Mouse (Mus musculus): Measurements from ENCODE around the gene Npas3. TPM values are rescaled to one million over a fixed set of nuclear protein-coding genes. Genes with fewer than 3 reads are reported as not detected.

Npas3 gene
- polyA plus RNA-seq, 1 experiment from 2014 or later, result 4.5 TPM

DNA sequence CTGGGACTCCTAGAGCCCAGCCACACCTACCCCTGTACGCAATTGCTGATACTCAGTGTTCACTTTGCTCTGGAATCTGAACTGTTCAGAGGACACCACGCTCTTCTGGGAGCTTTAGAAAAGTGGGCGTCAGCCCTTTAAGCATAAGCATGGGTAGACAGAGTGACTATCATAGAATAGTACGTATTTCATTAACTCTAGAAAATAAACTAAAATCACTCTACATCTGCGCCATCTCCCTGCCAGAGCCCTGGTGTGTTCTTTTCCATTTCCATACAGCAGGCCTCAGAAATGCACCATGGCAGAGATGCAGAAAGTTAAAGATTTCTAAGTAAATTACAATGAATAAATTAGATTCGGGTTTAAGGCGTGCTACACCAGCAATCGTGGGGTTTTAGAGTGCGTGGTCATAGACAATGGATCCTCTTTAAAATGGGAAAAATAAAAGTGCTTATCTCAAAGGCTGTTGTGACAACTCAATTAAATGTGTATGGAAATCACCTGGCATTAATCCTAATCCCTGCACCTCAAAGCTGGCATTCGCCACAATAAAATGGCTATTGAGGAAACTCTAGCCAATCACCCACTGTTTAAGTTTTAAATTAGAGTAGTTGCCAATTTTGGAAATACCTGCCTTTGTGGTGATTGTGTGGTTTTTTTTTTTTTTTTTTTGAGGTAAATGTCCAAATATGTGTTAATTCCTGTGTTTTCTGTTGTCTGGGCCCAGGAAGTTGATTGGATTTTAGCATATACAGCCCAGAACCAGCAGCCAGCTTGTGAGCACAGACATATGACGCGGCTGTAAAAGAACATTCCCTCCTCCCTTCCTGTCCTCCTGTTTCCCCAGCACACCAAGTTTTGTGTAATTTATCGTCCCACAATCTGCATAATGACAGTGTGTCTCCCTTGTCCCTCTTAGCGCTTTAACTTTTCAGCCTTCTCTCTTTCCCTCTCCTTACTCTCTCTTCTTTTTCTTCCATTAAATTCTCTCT, 737.7 kb downstream of the Npas3 start:
- no peak for ATAC-seq (ENCODE audit: insufficient number of reproducible peaks, insufficient read depth, low FRiP score, low read depth)

DNA sequence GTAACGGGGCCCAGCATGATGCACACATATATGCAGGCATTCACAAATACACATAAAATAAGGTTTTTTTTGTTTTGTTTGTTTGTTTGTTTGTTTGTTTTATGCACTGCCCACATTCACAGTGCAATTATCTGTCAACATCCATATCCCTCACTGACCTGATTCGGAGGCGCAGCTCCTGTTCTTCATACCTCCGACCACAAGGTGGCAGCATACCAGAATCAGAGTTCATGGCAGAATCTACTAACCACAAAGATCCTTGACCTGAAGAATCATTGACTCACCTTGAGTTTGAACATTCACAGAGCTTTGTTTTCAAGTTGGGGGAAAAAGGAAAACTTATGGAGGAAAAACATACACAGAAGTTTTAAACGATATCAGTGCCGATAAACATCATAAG, 743.9 kb downstream of the Npas3 start:
- Histone ChIP-seq H3K9ac (replicated peaks; ENCODE audit: low read depth, low read length) (no peak overlapping the region), H3K36me3 (ENCODE audit: control insufficient read depth, insufficient read depth, low read length) (no peaks in the 10 kb centered on the region), H3K9me3 (ENCODE audit: control insufficient read depth, low read depth, low read length) (no peaks in the 10 kb centered on the region), H3K27ac (ENCODE audit: low read length) (no peak overlapping the region), H3K27me3 (ENCODE audit: control insufficient read depth, insufficient read depth, low read length) (no peaks in the 10 kb centered on the region), H3K4me3 (ENCODE audit: low read depth, low read length) (no peak overlapping the region), H3K4me2 (replicated peaks; ENCODE audit: low read depth, low read length) (no peak overlapping the region), H3K4me1 (ENCODE audit: control insufficient read depth, insufficient read depth, low read length) (no peaks in the 10 kb centered on the region)
- no peak for ATAC-seq (ENCODE audit: insufficient number of reproducible peaks, insufficient read depth, low FRiP score, low read depth)
- WGBS, result 96% methylated on average over 6 of the region's 6 CpGs

More for the DNA sequence above, 737.7 kb downstream of the Npas3 start:
- H3K9me3 ChIP-seq (ENCODE audit: control insufficient read depth, low read depth, low read length), result no peaks in the 10 kb centered on the region
- H3K36me3 ChIP-seq (ENCODE audit: control insufficient read depth, insufficient read depth, low read length), result no peaks in the 10 kb centered on the region
- H3K4me3 ChIP-seq (ENCODE audit: low read depth, low read length), result no peak overlapping the region
- no peak overlapping the region for H3K9ac ChIP-seq (replicated peaks; ENCODE audit: low read depth, low read length)
- no peak overlapping the region for H3K27ac ChIP-seq (ENCODE audit: low read length)
- H3K27me3 ChIP-seq (ENCODE audit: control insufficient read depth, insufficient read depth, low read length), result no peaks in the 10 kb centered on the region
- WGBS, result 81% methylated on average over 14 of the region's 14 CpGs
- H3K4me2 ChIP-seq (replicated peaks; ENCODE audit: low read depth, low read length), result no peak overlapping the region
- H3K4me1 ChIP-seq (ENCODE audit: control insufficient read depth, insufficient read depth, low read length), result no peaks in the 10 kb centered on the region

DNA sequence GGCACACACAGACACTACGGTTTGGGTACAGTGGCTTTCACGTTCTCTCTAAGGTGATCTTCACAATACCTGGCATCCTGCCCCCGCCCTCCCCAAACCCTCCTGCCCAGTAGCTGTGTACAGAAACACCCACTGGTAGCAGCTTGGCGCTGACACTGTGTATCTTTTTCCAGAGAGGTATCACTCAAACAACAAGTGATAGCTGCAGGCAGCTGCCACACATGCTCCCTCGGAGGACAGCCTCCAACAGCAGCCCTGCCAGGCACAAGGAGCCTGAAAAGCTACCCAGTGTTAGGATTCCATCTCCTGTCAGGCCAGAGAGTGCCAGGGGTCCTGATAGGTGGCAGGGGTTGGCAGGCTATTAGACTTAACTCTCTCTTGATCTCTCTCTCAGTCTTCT, 747.2 kb downstream of the Npas3 start:
- WGBS, result 74% methylated on average over 5 of the region's 5 CpGs
- no peaks in the 10 kb centered on the region for H3K4me1 ChIP-seq (ENCODE audit: control insufficient read depth, insufficient read depth, low read length)
- no peak overlapping the region for H3K9ac ChIP-seq (replicated peaks; ENCODE audit: low read depth, low read length)
- H3K4me3 ChIP-seq (ENCODE audit: low read depth, low read length), result no peak overlapping the region
- no peaks in the 10 kb centered on the region for H3K27me3 ChIP-seq (ENCODE audit: control insufficient read depth, insufficient read depth, low read length)
- ATAC-seq (ENCODE audit: insufficient number of reproducible peaks, insufficient read depth, low FRiP score, low read depth), result no peak
- H3K4me2 ChIP-seq (replicated peaks; ENCODE audit: low read depth, low read length), result no peak overlapping the region
- H3K27ac ChIP-seq (ENCODE audit: low read length), result no peak overlapping the region
- no peaks in the 10 kb centered on the region for H3K36me3 ChIP-seq (ENCODE audit: control insufficient read depth, insufficient read depth, low read length)
- no peaks in the 10 kb centered on the region for H3K9me3 ChIP-seq (ENCODE audit: control insufficient read depth, low read depth, low read length)

DNA sequence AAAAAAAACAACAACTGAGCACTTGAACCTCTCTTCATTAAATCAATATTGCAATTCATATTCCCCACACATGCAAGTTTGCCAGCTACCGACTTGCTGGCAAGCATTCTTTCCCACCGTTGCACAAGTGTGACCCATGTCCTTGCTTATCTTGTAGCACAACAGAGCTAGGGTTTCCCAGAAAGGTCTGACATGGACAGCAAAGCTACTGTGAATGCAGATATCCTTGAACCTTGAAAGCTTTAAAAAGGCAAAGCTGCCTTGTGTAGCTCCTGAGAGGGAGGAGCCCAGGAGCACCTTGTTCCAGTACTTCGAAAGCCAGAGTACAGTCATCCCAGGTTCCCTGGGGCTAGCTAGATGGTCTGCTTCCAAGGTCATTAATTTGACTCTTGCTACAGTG, 748.7 kb downstream of the Npas3 start:
- 88% methylated on average over 3 of the region's 3 CpGs for WGBS
- no peak for ATAC-seq (ENCODE audit: insufficient number of reproducible peaks, insufficient read depth, low FRiP score, low read depth)
- no peak overlapping the region for H3K27ac ChIP-seq (ENCODE audit: low read length)

DNA sequence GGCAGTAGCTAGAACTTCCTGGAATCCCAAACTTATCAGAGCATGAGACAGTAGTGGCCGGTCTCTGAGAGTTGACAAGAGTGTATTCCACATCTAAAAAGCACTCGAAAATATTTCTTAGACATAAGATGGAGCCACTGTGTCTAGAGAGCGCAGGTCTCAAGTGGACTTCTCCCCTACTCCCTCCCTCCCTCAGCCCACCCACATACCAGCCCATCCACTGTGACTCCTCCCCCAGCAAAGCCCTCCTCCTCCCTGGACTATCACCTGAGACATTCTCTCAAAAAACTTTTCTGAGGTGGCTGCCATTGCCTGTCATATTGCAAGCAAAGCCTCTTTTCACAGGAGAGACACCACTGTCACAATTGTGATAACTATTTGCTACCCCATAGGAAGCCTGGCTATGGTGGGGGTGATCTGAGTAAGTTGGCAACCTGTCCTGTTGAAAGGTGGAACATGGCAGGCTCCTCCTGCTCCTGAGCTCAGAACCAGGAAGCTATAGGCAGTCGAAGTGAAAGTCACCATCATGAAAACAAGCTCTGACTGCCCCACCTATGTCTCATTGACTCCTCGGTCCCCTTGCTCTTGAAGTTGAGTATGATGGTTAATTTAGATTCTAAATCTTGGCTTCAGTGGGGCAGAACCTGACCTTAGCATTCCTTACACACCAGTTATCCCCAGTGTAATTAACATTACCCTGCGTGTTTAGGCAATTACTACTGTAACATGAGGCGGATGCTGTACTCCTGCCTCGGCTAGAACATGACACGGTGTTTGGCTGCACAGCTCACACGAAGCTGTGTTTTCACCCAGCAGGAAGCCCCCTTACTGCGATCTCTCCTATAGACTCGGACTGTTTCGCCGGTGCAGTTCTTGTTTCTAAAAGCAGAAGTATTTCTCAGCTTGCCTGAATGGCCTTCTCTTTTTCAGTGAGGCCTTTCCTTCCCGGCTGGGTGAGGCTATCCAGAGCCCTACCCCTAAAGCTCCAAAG, 751.5 kb downstream of the Npas3 start:
- ATAC-seq (ENCODE audit: insufficient number of reproducible peaks, insufficient read depth, low FRiP score, low read depth), result no peak
- no peak overlapping the region for H3K4me2 ChIP-seq (replicated peaks; ENCODE audit: low read depth, low read length)
- H3K36me3 ChIP-seq (ENCODE audit: control insufficient read depth, insufficient read depth, low read length), result no peaks in the 10 kb centered on the region
- no peaks in the 10 kb centered on the region for H3K27me3 ChIP-seq (ENCODE audit: control insufficient read depth, insufficient read depth, low read length)
- no peak overlapping the region for H3K4me3 ChIP-seq (ENCODE audit: low read depth, low read length)
- no peaks in the 10 kb centered on the region for H3K9me3 ChIP-seq (ENCODE audit: control insufficient read depth, low read depth, low read length)
- H3K9ac ChIP-seq (replicated peaks; ENCODE audit: low read depth, low read length), result no peak overlapping the region
- 59% methylated on average over 15 of the region's 15 CpGs for WGBS
- H3K4me1 ChIP-seq (ENCODE audit: control insufficient read depth, insufficient read depth, low read length), result no peaks in the 10 kb centered on the region
- no peak overlapping the region for H3K27ac ChIP-seq (ENCODE audit: low read length)

More for the DNA sequence above, 748.7 kb downstream of the Npas3 start:
- no peaks in the 10 kb centered on the region for H3K36me3 ChIP-seq (ENCODE audit: control insufficient read depth, insufficient read depth, low read length)
- no peaks in the 10 kb centered on the region for H3K27me3 ChIP-seq (ENCODE audit: control insufficient read depth, insufficient read depth, low read length)
- no peak overlapping the region for H3K9ac ChIP-seq (replicated peaks; ENCODE audit: low read depth, low read length)
- H3K4me2 ChIP-seq (replicated peaks; ENCODE audit: low read depth, low read length), result no peak overlapping the region
- no peaks in the 10 kb centered on the region for H3K4me1 ChIP-seq (ENCODE audit: control insufficient read depth, insufficient read depth, low read length)
- no peak overlapping the region for H3K4me3 ChIP-seq (ENCODE audit: low read depth, low read length)
- H3K9me3 ChIP-seq (ENCODE audit: control insufficient read depth, low read depth, low read length), result no peaks in the 10 kb centered on the region

DNA sequence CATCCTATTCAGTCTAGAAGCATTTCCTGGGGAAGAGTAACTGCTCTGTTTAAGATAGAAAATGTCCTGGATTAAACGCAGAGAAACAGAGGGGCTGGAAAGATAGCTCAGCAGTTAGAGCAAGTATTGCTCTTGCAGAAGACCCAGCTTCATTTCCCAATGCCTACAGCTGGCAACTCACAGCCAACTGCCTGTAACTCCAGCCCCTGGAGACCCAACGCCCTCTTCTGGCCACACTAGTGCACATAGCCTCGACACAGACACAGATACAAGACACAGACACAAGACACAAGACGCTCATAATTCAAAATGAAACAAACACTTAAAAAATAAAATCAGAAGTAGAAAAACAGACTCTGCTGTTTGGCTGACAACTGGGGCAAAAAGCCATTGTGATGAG, 754.0 kb downstream of the Npas3 start:
- Histone ChIP-seq H3K27ac (ENCODE audit: low read length) (no peak overlapping the region), H3K4me1 (ENCODE audit: control insufficient read depth, insufficient read depth, low read length) (no peaks in the 10 kb centered on the region), H3K4me3 (ENCODE audit: low read depth, low read length) (no peak overlapping the region), H3K9ac (replicated peaks; ENCODE audit: low read depth, low read length) (no peak overlapping the region), H3K27me3 (ENCODE audit: control insufficient read depth, insufficient read depth, low read length) (no peaks in the 10 kb centered on the region), H3K36me3 (ENCODE audit: control insufficient read depth, insufficient read depth, low read length) (no peaks in the 10 kb centered on the region), H3K4me2 (replicated peaks; ENCODE audit: low read depth, low read length) (no peak overlapping the region), H3K9me3 (ENCODE audit: control insufficient read depth, low read depth, low read length) (no peaks in the 10 kb centered on the region)
- ATAC-seq (ENCODE audit: insufficient number of reproducible peaks, insufficient read depth, low FRiP score, low read depth), result no peak
- WGBS, result 76% methylated on average over 4 of the region's 4 CpGs

DNA sequence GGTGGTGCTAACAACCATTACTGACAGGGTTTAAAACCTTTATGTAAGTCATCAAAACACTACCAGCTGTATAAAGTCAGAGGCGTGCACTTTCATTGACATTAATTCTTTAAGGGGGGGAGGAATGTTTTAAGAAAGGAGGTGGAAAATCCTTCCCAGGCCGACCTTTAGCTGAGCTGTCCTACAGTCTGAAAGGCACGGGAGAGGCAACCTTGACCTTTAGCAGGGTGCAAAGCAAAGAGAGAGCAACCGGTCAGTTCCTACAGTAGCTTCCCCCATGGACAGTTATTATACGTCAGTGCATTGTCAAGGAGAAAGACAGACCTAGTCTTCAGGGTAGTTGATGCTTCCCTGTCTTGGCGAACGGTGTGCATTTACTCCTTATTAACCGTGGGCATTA, 756.1 kb downstream of the Npas3 start:
- H3K27ac ChIP-seq (ENCODE audit: low read length), result no peak overlapping the region
- no peaks in the 10 kb centered on the region for H3K36me3 ChIP-seq (ENCODE audit: control insufficient read depth, insufficient read depth, low read length)
- no peaks in the 10 kb centered on the region for H3K9me3 ChIP-seq (ENCODE audit: control insufficient read depth, low read depth, low read length)
- no peak for ATAC-seq (ENCODE audit: insufficient number of reproducible peaks, insufficient read depth, low FRiP score, low read depth)
- H3K27me3 ChIP-seq (ENCODE audit: control insufficient read depth, insufficient read depth, low read length), result no peaks in the 10 kb centered on the region
- 24% methylated on average over 8 of the region's 8 CpGs for WGBS
- no peaks in the 10 kb centered on the region for H3K4me1 ChIP-seq (ENCODE audit: control insufficient read depth, insufficient read depth, low read length)
- no peak overlapping the region for H3K4me2 ChIP-seq (replicated peaks; ENCODE audit: low read depth, low read length)
- no peak overlapping the region for H3K4me3 ChIP-seq (ENCODE audit: low read depth, low read length)
- no peak overlapping the region for H3K9ac ChIP-seq (replicated peaks; ENCODE audit: low read depth, low read length)

DNA sequence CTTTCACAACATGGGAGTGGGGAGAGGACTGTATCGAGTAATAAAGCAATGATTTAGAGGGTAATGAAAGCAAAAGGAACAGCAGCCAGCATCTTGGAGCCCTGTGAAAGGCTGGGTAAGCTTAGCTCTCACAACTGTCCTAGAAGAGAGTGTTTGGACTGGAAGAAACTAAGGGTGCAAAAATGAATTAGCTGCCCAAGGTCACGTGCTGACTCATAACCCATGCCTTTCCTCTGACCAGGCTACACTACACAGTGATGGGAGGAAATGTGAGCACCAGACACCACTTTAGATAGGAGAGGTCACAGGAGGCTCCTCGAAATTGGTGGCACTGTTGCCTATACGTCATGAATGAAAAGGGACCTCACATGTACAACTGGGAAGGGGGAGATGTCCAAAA, 757.1 kb downstream of the Npas3 start:
- Histone ChIP-seq H3K4me2 (replicated peaks; ENCODE audit: low read depth, low read length) (no peak overlapping the region), H3K4me1 (ENCODE audit: control insufficient read depth, insufficient read depth, low read length) (no peaks in the 10 kb centered on the region), H3K9ac (replicated peaks; ENCODE audit: low read depth, low read length) (no peak overlapping the region), H3K27me3 (ENCODE audit: control insufficient read depth, insufficient read depth, low read length) (no peaks in the 10 kb centered on the region), H3K27ac (ENCODE audit: low read length) (no peak overlapping the region), H3K4me3 (ENCODE audit: low read depth, low read length) (no peak overlapping the region), H3K9me3 (ENCODE audit: control insufficient read depth, low read depth, low read length) (no peaks in the 10 kb centered on the region), H3K36me3 (ENCODE audit: control insufficient read depth, insufficient read depth, low read length) (no peaks in the 10 kb centered on the region)
- no peak for ATAC-seq (ENCODE audit: insufficient number of reproducible peaks, insufficient read depth, low FRiP score, low read depth)
- WGBS, result 74% methylated on average over 4 of the region's 4 CpGs

All from stomach, embryonic 14.5 days (tissue).